Mouse (Mus musculus) midbrain, embryonic 10.5 days (tissue): ENCODE data around the gene Wdfy1. TPM values are rescaled to one million over a fixed set of nuclear protein-coding genes. Genes with fewer than 3 reads are reported as not detected.
A peak's percentile ranks its signal among the peaks of the same experiment; 100 is the strongest.

ENCODE experiments used
- DNase-seq: peaks from one replicate; pipeline ENCODE4 v3.0.0-alpha.2; 2017; ENCODE audit warnings: low spot score
- H3K27ac ChIP-seq: fragments of 300-500 bp; sonication (generic); replicated peaks from 2 replicates; pipeline ENCODE4 v1.5.1; 2016; ENCODE audit warnings: mild to moderate bottlenecking
- H3K27me3 ChIP-seq: fragments of 300-500 bp; sonication (generic); 2 replicates; pipeline ENCODE4 v1.6.1; 2016; ENCODE audit warnings: low read depth, mild to moderate bottlenecking; ENCODE audit not compliant: poor library complexity, severe bottlenecking
- H3K36me3 ChIP-seq: fragments of 300-500 bp; sonication (generic); 2 replicates; pipeline ENCODE4 v1.6.1; 2016; ENCODE audit warnings: mild to moderate bottlenecking, moderate library complexity
- H3K4me1 ChIP-seq: fragments of 300-500 bp; sonication (generic); 2 replicates; pipeline ENCODE4 v1.6.1; 2016
- H3K4me3 ChIP-seq: fragments of 300-500 bp; sonication (generic); 2 replicates; pipeline ENCODE4 v1.5.1; 2016; ENCODE audit warnings: mild to moderate bottlenecking, moderate library complexity
- H3K9me3 ChIP-seq: fragments of 300-500 bp; sonication (generic); replicated peaks from 2 replicates; pipeline ENCODE4 v1.6.1; 2016; ENCODE audit warnings: mild to moderate bottlenecking
- WGBS: fragments of 180-500 bp; shearing (Covaris S2); methylation state at CpG from one replicate; pipeline ENCODE4 v1.1.7; 2016; 5-methylcytosine and 5-hydroxymethylcytosine counted together
- polyA plus RNA-seq: library from polyadenylated mRNA; unstranded; fragments of >200 nt; fragmentation: Nextera tagmentation; extraction: Ambion mirVana; gene quantifications from 2 replicates; pipeline ENCODE4 v1.2.1, GENCODE M21; 2016

Wdfy1 gene
- polyA plus RNA-seq, 1 experiment from 2014 or later: 37.5 TPM

DNA sequence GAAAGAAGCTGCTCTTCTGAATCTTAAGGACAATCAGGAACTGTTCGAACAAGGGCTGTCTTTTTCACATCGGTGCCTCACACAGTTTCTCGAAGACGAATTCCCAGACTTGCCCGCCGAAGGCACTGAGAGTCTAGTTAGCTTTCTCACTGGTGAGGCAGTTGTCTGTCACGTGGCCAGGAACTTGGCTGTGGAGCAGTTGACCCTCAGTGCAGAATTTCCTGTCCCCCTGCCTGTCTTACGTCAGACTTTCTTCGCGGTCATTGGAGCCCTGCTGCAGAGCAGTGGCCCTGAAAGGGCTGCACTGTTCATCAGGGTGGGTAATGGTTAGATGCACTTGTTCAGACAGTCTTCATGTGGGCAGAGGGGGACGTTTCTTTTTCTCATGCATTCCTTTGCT is 2.1 kb upstream of the Wdfy1 start:
- H3K27me3 ChIP-seq: no peaks in the 10 kb centered on the region
- DNase-seq: no peak
- 93% methylated on average over 11 of the region's 11 CpGs for WGBS
- H3K4me1 ChIP-seq: peaks cover 7% of the 10 kb centered on the region
- H3K9me3 ChIP-seq: no peaks in the 10 kb centered on the region
- no peak overlapping the region for H3K27ac ChIP-seq
- no peak overlapping the region for H3K4me3 ChIP-seq
- peaks cover 54% of the 10 kb centered on the region for H3K36me3 ChIP-seq

DNA sequence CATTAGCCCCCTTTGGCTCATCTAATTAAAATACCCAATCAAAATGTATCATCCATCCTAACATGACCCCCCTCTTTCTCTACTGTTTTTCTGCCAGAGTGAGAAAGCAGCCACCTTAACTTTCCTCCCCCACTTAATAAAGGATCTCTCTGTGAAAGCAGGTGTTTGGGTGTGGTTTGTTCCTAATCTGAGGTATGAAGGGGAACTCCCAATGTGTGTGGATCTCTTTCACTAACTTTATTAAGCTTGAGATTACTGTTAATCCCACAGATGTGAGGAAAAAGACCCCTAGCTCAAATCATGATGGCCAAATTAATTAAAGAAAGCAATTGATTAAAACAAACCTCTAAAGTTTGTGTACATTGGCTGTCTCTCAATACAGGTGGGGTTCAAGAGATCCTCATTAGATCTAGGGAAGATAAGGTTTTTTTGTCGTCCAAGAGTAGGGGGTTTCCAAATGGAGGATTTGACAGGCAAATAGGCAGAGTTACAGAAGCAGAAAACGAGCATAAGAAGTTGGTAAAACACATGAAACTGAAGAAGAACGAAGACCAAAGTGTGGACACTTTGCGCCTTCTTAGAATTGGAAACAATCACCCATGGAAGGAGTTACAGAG is 1.7 kb downstream of the Wdfy1 start:
- Histone ChIP-seq H3K9me3 (no peaks in the 10 kb centered on the region), H3K4me1 (peaks cover 7% of the 10 kb centered on the region), H3K36me3 (peaks cover 17% of the 10 kb centered on the region), H3K27ac (no peak overlapping the region), H3K27me3 (no peaks in the 10 kb centered on the region), H3K4me3 (no peak overlapping the region)
- no peak for DNase-seq
- WGBS: 83% methylated on average over 4 of the region's 4 CpGs

DNA sequence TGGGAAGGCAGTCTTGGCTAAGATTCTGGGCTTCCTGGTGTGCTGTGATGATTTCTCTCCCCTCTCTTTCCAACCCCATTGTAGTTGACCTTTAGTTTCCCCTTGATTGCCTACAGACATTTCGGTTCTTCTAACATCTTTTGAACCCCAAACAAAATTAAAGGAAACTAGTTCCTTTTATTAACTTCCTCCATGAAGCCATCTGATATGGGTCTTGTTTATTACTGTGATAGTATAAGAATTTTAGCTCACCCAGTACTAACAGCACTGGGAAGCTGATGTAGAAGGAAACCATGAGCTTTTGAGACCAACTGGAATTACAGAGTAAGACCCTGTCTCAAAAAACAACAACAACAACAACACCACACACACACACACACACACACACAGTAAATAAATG is 7.7 kb downstream of the Wdfy1 start:
- no peak for DNase-seq
- H3K36me3 ChIP-seq: no peaks in the 10 kb centered on the region
- 59% methylated on average over 1 of the region's 1 CpGs for WGBS

GRCm38 (mm10) chr1:79764483-79764882 is 11.5 kb downstream of the Wdfy1 start:
- 92% methylated on average over 1 of the region's 1 CpGs for WGBS
- H3K9me3 ChIP-seq: no peaks in the 10 kb centered on the region
- DNase-seq: no peak
- no peaks in the 10 kb centered on the region for H3K36me3 ChIP-seq
- H3K4me3 ChIP-seq: no peak overlapping the region
- H3K4me1 ChIP-seq: peaks cover 20% of the 10 kb centered on the region
- no peak overlapping the region for H3K27ac ChIP-seq
- no peaks in the 10 kb centered on the region for H3K27me3 ChIP-seq

More for the DNA sequence above, 7.7 kb downstream of the Wdfy1 start:
- no peaks in the 10 kb centered on the region for H3K27me3 ChIP-seq
- no peak overlapping the region for H3K4me3 ChIP-seq
- H3K9me3 ChIP-seq: no peaks in the 10 kb centered on the region
- H3K4me1 ChIP-seq: no peaks in the 10 kb centered on the region
- H3K27ac ChIP-seq: no peak overlapping the region

- Histone ChIP-seq H3K4me1 (peaks cover 23% of the 10 kb centered on the region), H3K27ac (no peak overlapping the region), H3K27me3 (no peaks in the 10 kb centered on the region), H3K9me3 (no peaks in the 10 kb centered on the region), H3K4me3 (no peak overlapping the region), H3K36me3 (no peaks in the 10 kb centered on the region)
- no peak for DNase-seq
- WGBS: 92% methylated on average over 2 of the region's 2 CpGs
Measured at GRCm38 (mm10) chr1:79764031-79764430, 11.9 kb downstream of the Wdfy1 start.

DNA sequence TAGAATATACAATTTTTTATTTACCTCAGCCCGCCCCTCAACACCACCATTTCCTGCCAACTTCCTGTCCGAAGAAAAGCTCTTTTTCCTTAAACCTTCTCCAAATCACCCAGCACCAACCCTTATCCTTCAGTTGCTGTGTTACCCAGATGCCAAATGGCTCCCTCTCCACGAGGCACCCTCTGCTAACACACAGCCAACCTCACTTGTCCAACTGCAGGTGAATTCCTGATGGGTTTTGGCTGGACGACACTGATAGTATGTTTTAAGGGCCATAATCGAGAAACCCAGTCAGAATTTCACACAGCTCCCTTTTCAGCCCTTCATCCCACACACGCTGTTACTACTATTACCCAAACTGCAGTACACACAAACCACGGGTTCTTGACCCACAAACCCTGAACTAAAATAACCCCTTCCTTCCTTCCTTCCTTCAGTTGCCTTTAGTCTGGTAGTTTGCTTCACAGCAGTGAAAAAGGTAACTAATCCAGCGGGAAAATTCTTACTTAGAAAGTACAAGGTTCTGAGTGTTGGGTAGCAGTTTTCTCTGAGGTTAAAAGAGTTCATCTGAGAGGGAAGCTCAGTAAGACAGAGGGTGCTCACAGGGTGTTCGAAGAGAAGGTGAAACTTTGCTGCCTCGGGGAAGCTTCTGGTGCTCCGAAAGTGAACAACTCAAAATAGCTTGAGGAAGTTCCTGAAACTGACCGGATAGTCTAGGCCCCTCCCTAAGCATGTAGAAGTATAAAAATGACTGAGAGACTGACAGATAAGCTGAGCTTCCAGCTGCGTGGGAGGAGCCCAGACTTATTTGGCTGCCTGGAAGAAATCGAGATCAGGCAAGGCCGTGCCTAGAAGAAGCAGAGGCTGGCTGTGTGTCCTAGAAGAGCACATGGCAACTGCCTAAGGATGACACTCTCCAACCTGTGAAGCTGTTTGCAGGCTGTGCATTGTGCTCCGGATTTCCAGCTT is 13.4 kb downstream of the Wdfy1 start:
- Histone ChIP-seq H3K4me3 (peak overlapping the region; percentile 87), H3K36me3 (no peaks in the 10 kb centered on the region), H3K4me1 (peaks cover 23% of the 10 kb centered on the region), H3K9me3 (no peaks in the 10 kb centered on the region), H3K27ac (peak overlapping the region; percentile 92), H3K27me3 (no peaks in the 10 kb centered on the region)
- 71% methylated on average over 16 of the region's 16 CpGs for WGBS
- DNase-seq: peak; percentile 13

- peaks cover 23% of the 10 kb centered on the region for H3K4me1 ChIP-seq
- no peaks in the 10 kb centered on the region for H3K36me3 ChIP-seq
- no peaks in the 10 kb centered on the region for H3K27me3 ChIP-seq
- peak overlapping the region; percentile 87 for H3K4me3 ChIP-seq
- H3K9me3 ChIP-seq: no peaks in the 10 kb centered on the region
- 0% methylated on average over 6 of the region's 6 CpGs for WGBS
- H3K27ac ChIP-seq: peak overlapping the region; percentile 92
- no peak for DNase-seq
Measured at GRCm38 (mm10) chr1:79761917-79762271, 14.0 kb downstream of the Wdfy1 start.

GRCm38 (mm10) chr1:79761106-79761916 is 14.6 kb downstream of the Wdfy1 start:
- peak overlapping the region; percentile 92 for H3K27ac ChIP-seq
- DNase-seq: peak; percentile 81
- H3K4me1 ChIP-seq: peaks cover 23% of the 10 kb centered on the region
- H3K4me3 ChIP-seq: peak overlapping the region; percentile 87
- no peaks in the 10 kb centered on the region for H3K27me3 ChIP-seq
- H3K36me3 ChIP-seq: no peaks in the 10 kb centered on the region
- WGBS: under 1% methylated on average over 61 of the region's 65 CpGs
- no peaks in the 10 kb centered on the region for H3K9me3 ChIP-seq

GRCm38 (mm10) chr1:79760656-79761055 is 15.3 kb downstream of the Wdfy1 start:
- Histone ChIP-seq H3K27me3 (no peaks in the 10 kb centered on the region), H3K4me3 (peak overlapping the region; percentile 87), H3K27ac (peak overlapping the region; percentile 92), H3K36me3 (no peaks in the 10 kb centered on the region), H3K9me3 (no peaks in the 10 kb centered on the region), H3K4me1 (peaks cover 23% of the 10 kb centered on the region)
- 14% methylated on average over 11 of the region's 11 CpGs for WGBS
- no peak for DNase-seq

- Histone ChIP-seq H3K27me3 (no peaks in the 10 kb centered on the region), H3K4me3 (peak overlapping the region; percentile 18; the same call in 1 of the 2 replicates), H3K9me3 (no peaks in the 10 kb centered on the region), H3K27ac (no peak overlapping the region), H3K4me1 (peaks cover 23% of the 10 kb centered on the region), H3K36me3 (no peaks in the 10 kb centered on the region)
- DNase-seq: no peak
- WGBS: 81% methylated on average over 5 of the region's 5 CpGs
Measured at GRCm38 (mm10) chr1:79759436-79759972, 16.4 kb downstream of the Wdfy1 start.

DNA sequence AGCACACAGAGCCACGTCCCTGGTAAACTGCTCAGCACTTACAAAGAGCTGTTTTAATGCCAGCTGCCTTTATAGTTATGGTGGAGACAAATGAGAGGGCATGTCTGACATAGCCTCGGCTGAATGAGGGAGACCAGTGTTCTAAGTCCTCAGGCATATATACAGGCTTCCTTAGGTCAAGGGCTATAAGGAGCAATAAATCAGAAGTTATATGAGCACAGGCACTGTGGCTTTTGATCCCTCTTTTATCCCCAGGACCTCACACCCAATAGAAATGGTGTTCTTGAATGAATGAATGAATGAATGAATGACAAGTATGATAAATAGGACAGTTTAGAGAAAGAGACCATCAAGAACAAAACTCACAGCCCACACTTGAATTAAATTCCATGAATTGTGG is 16.9 kb downstream of the Wdfy1 start:
- WGBS: 82% methylated on average over 2 of the region's 2 CpGs

GRCm38 (mm10) chr1:79757597-79757996 is 18.3 kb downstream of the Wdfy1 start:
- Histone ChIP-seq H3K9me3 (no peaks in the 10 kb centered on the region), H3K27me3 (no peaks in the 10 kb centered on the region), H3K4me3 (no peak overlapping the region), H3K4me1 (peaks cover 23% of the 10 kb centered on the region), H3K27ac (no peak overlapping the region), H3K36me3 (no peaks in the 10 kb centered on the region)
- DNase-seq: no peak
- WGBS: 87% methylated on average over 4 of the region's 4 CpGs

More for the DNA sequence above, 16.9 kb downstream of the Wdfy1 start:
- Histone ChIP-seq H3K9me3 (no peaks in the 10 kb centered on the region), H3K4me1 (peaks cover 23% of the 10 kb centered on the region), H3K27me3 (no peaks in the 10 kb centered on the region), H3K4me3 (no peak overlapping the region), H3K27ac (no peak overlapping the region), H3K36me3 (no peaks in the 10 kb centered on the region)
- DNase-seq: no peak
